Mouse (Mus musculus): ENCODE results near the gene Xlr4a. TPM values are rescaled to one million over a fixed set of nuclear protein-coding genes. Genes with fewer than 3 reads are reported as not detected.
"Not testable (repeated sequence)": the region's sequence is repeated elsewhere in the genome, so short reads cannot be mapped to it uniquely, and the experiment has no call there.

Xlr4a gene
- 1.3 TPM in 1 of 2 replicates, not detected in the other for total RNA-seq (2021)
- long read RNA-seq, partial matches to known transcripts = 2 of 3 reads
- long read RNA-seq, other reads (novel, unspliced or antisense) = 0 of 3 reads

DNA sequence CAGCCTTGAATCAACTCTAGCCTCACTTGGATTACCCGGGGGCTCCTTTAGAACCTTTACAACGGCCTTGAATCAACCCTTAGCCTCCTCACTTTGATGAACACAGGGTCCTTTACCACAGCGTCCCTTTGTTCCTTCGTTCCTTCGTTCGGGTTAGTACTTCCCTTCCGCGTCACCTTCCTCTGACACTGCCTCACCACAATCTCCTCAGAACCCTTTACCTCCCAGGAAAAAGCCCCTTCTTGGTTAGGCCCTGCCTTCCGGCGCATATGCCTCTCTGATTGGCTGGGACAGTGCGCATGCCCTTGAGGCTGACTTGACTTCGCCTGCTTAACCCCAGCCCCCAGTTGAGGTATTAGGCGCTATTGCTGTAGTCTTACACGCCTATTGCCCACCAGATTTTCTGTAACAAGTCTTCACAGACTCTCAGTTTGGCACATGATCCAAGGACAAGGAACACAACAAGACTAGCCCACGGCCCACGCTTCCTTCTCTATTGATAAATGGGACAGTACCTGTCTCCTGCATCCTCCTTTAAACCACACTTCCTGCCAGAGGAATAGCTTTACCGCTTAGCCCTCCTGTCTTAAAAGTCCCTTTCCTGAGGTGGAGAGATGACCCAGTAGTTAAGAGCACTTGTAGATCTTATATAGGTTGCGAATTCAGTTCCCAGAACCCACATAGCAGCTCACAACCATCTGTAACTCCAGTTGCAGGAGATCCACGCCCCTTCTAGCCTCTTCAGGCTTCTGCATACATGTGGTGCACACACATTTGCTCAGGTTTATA is at the start of gene Xlr4a:
Gene Xlr4a, minus strand, starts transcription at position 212 of the 789 bp plus-strand sequence.
- DNase-seq = not testable (repeated sequence)

DNA sequence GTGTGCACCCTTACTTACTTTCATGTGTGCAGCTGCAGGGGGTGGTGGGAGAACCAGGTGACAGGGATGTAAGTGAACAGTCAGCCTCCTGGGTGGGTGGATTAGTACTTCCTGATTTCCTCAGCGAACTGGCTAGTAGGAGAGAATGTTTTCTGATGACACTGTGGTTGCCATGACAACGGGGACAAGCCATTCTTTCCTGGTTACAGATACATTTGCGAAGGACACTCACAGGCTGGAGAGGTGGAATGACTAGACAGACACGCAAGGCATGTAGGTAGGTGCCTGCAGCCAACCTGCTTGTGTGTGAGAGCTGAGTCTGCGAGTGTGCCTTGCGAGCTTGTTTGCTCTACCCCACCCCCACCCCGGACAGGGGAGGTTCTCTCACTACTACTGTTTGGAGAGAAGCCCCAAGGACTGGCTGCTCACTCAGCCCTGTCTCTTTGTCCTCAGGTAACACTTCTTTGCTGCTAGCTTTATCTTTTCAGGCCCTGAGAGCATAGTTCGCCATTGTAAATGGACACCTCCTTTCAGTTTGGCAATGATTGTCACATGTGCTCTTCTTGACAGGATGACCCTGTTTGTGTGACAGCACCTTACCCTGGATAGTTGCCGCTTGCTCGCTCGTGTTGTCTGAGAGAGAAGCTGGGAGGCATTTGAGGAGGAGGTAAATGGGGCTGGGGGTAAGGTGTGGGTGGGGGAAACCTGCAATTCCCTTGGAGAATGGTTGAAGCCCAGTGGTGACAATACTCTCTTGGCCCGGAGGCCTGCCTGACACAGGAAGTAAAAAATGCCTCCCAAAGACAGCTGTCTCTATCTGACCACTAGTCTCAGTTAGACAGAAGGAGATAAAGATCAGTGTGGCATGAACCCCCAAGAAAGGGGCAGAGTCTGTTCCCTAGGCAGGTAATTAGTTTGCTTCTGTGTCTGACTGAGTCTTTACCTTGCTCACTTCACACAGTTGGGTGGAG is 40.9 kb upstream of the Xlr4a start:
- DNase-seq = not testable (repeated sequence)

DNA sequence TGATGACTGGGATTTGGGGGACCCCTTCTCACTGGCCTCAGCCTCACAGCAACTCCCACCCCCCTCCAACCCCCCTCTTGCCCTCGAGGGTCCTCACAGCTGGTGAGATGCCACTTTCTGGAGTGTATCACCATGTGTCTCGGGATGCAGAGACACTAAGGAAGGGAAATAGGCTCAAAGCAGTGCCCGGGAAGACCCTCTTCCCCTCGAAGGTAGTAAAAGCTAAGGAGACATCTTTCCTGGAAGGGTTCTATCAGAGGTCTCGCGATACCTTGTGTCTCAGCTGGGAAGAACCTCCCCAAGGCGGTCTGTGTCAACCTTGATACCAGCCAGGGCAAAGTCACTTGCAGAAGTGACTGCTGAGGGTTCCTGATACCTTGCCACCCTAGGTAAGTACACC is 34.5 kb upstream of the Xlr4a start, which contains the start of gene Gm14685:
Gene Gm14685, plus strand, starts transcription at position 301 of the 400 bp plus-strand sequence.
- not testable (repeated sequence) for DNase-seq

- DNase-seq = not testable (repeated sequence)
Measured at GRCm38 (mm10) chrX:73096941-73097508, 14.7 kb upstream of the Xlr4a start, which contains the start of gene Xlr3a. Gene Xlr3a, minus strand, starts transcription at chrX:73097095.

- not testable (repeated sequence) for DNase-seq
Measured at GRCm38 (mm10) chrX:73066765-73067312, 15.4 kb downstream of the Xlr4a start.

DNA sequence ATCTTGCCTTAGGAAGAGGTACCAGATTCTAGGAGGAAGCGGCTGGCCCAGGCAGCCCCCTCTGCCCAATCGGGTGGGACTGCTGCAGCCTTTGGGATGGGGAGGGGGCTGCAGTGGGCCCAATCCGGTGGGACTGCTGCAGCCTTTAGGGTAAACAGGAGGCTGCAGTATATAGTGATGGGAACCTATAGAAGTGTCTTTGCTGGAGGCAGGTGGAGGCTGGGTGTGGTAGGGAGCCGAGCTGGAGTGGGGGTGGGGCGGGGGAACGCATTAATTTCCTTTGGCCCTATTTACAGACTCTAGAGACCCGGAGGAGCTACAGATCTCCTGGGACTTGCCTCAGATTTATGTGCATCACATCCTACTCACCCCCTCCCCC is 17.9 kb downstream of the Xlr4a start, which contains the start of gene Pnma3:
Gene Pnma3, plus strand, starts transcription at position 373 of the 379 bp plus-strand sequence.
- no peak for DNase-seq

GRCm38 (mm10) chrX:73063512-73064414 is 18.5 kb downstream of the Xlr4a start:
- no peak for DNase-seq

DNA sequence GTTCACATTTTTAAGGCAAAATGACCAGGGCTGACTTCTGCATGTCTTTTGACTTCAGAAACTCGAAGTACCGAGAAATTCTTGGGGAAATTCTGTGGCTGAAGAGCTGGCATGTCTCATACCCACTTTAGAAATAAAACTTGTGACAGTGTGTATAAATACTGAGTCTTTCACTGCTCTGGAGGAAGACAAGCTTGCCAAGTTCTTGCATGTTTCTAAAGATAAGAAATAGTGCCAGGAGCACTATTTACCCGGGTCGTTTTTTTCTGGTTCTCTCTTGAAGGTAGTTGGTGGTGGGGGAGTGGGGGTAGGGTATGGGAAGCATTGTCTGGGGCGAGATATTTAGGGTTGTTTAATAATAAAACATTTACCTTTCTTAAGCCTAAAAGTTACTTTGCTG is 20.0 kb downstream of the Xlr4a start:
- no peak for DNase-seq

DNA sequence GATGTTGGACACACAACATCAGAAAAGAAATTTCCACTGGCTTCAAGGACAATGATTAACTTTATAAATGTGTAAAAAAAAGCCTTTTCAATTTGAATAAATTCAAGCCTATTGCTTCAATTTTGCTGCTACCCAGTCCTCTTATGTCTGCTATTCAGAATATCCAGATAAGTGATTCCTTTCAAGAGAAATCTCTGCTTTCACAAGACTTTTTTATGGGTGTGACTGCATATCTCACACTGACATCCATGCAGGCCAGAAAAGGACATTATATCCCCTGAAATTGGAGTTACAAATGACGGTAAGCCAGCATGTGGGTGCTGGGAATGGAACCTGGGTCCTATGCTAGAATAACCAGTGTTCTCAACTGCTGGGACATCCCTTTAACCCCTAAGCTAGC is 20.8 kb downstream of the Xlr4a start:
- no peak for DNase-seq

GRCm38 (mm10) chrX:73053860-73054563 is 28.3 kb downstream of the Xlr4a start:
- DNase-seq = peak; percentile 85

DNA sequence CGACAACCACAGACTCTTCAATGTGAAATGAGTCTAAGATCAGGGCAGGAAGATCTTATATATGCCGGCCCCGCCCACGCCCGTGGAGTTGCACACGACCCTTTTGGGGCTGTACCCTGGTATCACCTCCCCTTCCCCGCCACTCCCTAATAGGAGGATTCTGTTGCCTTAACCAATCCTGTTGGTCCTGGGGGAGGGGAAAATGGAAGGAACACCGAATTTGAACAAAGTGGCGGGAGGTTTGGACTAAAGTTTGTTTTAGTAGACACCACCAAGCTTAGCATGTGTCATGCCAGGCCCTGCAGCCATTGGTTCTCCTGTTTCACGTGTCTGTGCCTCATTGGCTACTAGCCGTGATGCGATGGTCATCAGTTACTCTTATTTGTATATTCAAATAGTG is 42.6 kb downstream of the Xlr4a start:
- no peak for DNase-seq

DNA sequence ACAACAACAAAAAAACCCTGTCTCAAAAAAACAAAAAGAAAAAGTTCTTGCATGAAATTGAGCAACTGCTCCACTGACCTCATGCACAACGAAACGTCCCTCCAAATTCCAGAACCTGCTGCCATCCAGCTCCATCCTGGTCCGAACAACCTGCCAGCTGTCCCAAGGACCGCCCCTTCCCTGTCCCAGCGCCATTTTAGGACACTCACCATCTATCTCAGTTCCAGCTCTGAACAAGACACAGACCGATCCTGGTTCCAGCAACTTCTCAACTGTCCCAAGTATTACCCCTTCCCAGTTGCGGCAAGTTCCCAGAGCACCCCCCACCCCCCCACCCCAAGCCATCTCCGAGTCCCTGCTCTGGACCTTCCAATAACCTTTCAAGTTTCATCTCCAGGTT is 43.4 kb downstream of the Xlr4a start:
- DNase-seq = no peak

GRCm38 (mm10) chrX:73037003-73037402 is 45.3 kb downstream of the Xlr4a start, which contains the start of gene Pnma5:
Gene Pnma5, minus strand, starts transcription at chrX:73037103.
- no peak for DNase-seq

Other genes starting within 250 kb of the Xlr4a start
- gene Cetn2, start 164.1 kb downstream of the Xlr4a start, total RNA-seq (2021) = 50.9 and 54.4 TPM in 2 replicates
- gene Nsdhl, start 163.9 kb downstream of the Xlr4a start, total RNA-seq (2021) = 78.9 and 93.2 TPM in 2 replicates
- gene Zfp185, start 95.1 kb downstream of the Xlr4a start, total RNA-seq (2021) = 1.6 and 1.8 TPM in 2 replicates
- 0.38 and 0.43 TPM in 2 replicates for gene Pnma5, start 45.4 kb downstream of the Xlr4a start, total RNA-seq (2021)
- gene Pnma3, start 17.7 kb downstream of the Xlr4a start, total RNA-seq (2021) = 0.29 and 0.36 TPM in 2 replicates
- gene Xlr3a, start 14.6 kb upstream of the Xlr4a start, total RNA-seq (2021) = 1.4 and 2.2 TPM in 2 replicates
- gene Gm14685, start 34.6 kb upstream of the Xlr4a start, total RNA-seq (2021) = 0.18 TPM in 1 of 2 replicates, not detected in the other
- gene Xlr5b, start 66.3 kb upstream of the Xlr4a start, total RNA-seq (2021) = not detected in 2 replicates
- gene DXBay18, start 67.0 kb upstream of the Xlr4a start, total RNA-seq (2021) = not detected in 2 replicates
- not detected in 2 replicates for gene Spin2d, start 94.5 kb upstream of the Xlr4a start, total RNA-seq (2021)
- 4.1 and 5.9 TPM in 2 replicates for gene Xlr3b, start 109.7 kb upstream of the Xlr4a start, total RNA-seq (2021)
- gene Xlr4b, start 131.9 kb upstream of the Xlr4a start, total RNA-seq (2021) = not detected in 2 replicates
- gene F8a, start 145.8 kb upstream of the Xlr4a start, total RNA-seq (2021) = 9.4 and 11.7 TPM in 2 replicates
- gene Xlr4c, start 160.7 kb upstream of the Xlr4a start, total RNA-seq (2021) = not detected in 2 replicates
- gene Xlr3c, start 182.9 kb upstream of the Xlr4a start, total RNA-seq (2021) = 0.21 TPM in 1 of 2 replicates, not detected in the other
- 0.24 TPM in 1 of 2 replicates, not detected in the other for gene Xlr5a, start 210.5 kb upstream of the Xlr4a start, total RNA-seq (2021)
- not detected in 2 replicates for gene Xlr5c, start 210.5 kb upstream of the Xlr4a start, total RNA-seq (2021)